8 mouse cellular contexts compared by ENCODE assay signal in genomic region chr12:41486331-41486730, GRCm38 (mm10). TPM values are rescaled to one million over a fixed set of nuclear protein-coding genes. Genes with fewer than 3 reads are reported as not detected.
DNase-seq lines count a peak whose midpoint lies in the region; ATAC-seq and TF ChIP-seq lines count a peak whose summit lies in the region.

Gene Lrrn3, minus strand, starts transcription at chr12:41486431.

- 100% methylated on average over 1 of the region's 1 CpGs for WGBS in kidney, postnatal 0 days
- WGBS in bone marrow, adult 2 months: 88% methylated on average over 1 of the region's 1 CpGs
- WGBS in hindbrain, embryonic 16.5 days: 95% methylated on average over 1 of the region's 1 CpGs
- 96% methylated on average over 1 of the region's 1 CpGs for WGBS in midbrain, embryonic 11.5 days

- intact Hi-C loops in gastrocnemius, postnatal 14 days (cut with DNase I; ENCODE audit: low total_unique reads): loop anchor here (10.0 kb wide), 1 partner anchor 642 kb away; no protein-coding TSS in a partner anchor

- peak within 1 kb of the TSS; percentile 31 for H3K4me3 ChIP-seq in kidney, postnatal 0 days (replicated peaks; ENCODE audit: low read depth, low read length)
- peak within 1 kb of the TSS; percentile 32 for H3K4me3 ChIP-seq in bone marrow, adult 2 months (replicated peaks; ENCODE audit: control insufficient read depth, low read depth, low read length)
- H3K4me3 ChIP-seq in hindbrain, embryonic 16.5 days (ENCODE audit: low read length): peak within 1 kb of the TSS; percentile 57
- peak within 1 kb of the TSS; percentile 38 for H3K4me3 ChIP-seq in midbrain, embryonic 11.5 days (ENCODE audit: low read depth, low read length)

- H3K27me3 ChIP-seq in kidney, postnatal 0 days (ENCODE audit: insufficient read depth, low read length): no peaks in the 10 kb centered on the region
- no peaks in the 10 kb centered on the region for H3K27me3 ChIP-seq in hindbrain, embryonic 16.5 days (replicated peaks; ENCODE audit: control insufficient read depth, insufficient read depth, low read length)
- H3K27me3 ChIP-seq in midbrain, embryonic 11.5 days (ENCODE audit: control insufficient read depth, insufficient read depth, low read length): no peaks in the 10 kb centered on the region

- no peak within 1 kb of the TSS for H3K27ac ChIP-seq in kidney, postnatal 0 days
- no peak within 1 kb of the TSS for H3K27ac ChIP-seq in bone marrow, adult 2 months (ENCODE audit: control insufficient read depth, insufficient read depth, low read depth, low read length, poor library complexity)
- H3K27ac ChIP-seq in hindbrain, embryonic 16.5 days (ENCODE audit: low read depth, low read length): peak within 1 kb of the TSS; percentile 89
- H3K27ac ChIP-seq in midbrain, embryonic 11.5 days (ENCODE audit: low read depth, low read length): peak within 1 kb of the TSS; percentile 72

- no peak for ATAC-seq in kidney, postnatal 0 days (replicated peaks; ENCODE audit: low FRiP score, low read depth)
- ATAC-seq in hindbrain, embryonic 16.5 days: no peak
- ATAC-seq in midbrain, embryonic 11.5 days (ENCODE audit: low FRiP score): peak; percentile 28; the same call in 1 of the 2 replicates

- TF ChIP-seq CTCF in kidney, postnatal 0 days (IDR thresholded peaks at IDR 0.05; ENCODE audit: low read depth): no peak
- TF ChIP-seq CTCF in bone marrow, adult 2 months (IDR thresholded peaks at IDR 0.05; ENCODE audit: control insufficient read depth, insufficient read depth, low read length): no peak

- no peaks in the 10 kb centered on the region for H3K36me3 ChIP-seq in kidney, postnatal 0 days (ENCODE audit: insufficient read depth, low read length)
- no peaks in the 10 kb centered on the region for H3K36me3 ChIP-seq in hindbrain, embryonic 16.5 days (ENCODE audit: control insufficient read depth, insufficient read depth, low read length)
- no peaks in the 10 kb centered on the region for H3K36me3 ChIP-seq in midbrain, embryonic 11.5 days (ENCODE audit: control insufficient read depth, insufficient read depth, low read length)

- H3K4me2 ChIP-seq in kidney, postnatal 0 days (ENCODE audit: low read length): peak within 1 kb of the TSS; percentile 73
- H3K4me2 ChIP-seq in hindbrain, embryonic 16.5 days (ENCODE audit: low read length): peak within 1 kb of the TSS; percentile 68
- peak within 1 kb of the TSS; percentile 48 for H3K4me2 ChIP-seq in midbrain, embryonic 11.5 days

- H3K9ac ChIP-seq in kidney, postnatal 0 days (ENCODE audit: low read depth, low read length): peak within 1 kb of the TSS; percentile 20; the same call in 1 of the 2 replicates
- peak within 1 kb of the TSS; percentile 77 for H3K9ac ChIP-seq in hindbrain, embryonic 16.5 days (ENCODE audit: low read depth, low read length)
- H3K9ac ChIP-seq in midbrain, embryonic 11.5 days (ENCODE audit: low read length): peak within 1 kb of the TSS; percentile 65

- DNase-seq in kidney, postnatal 0 days (ENCODE audit: low spot score): no peak
- no peak for DNase-seq in kidney, adult 9 months
- DNase-seq in midbrain, embryonic 11.5 days (ENCODE audit: low spot score, missing footprints): peak; percentile 76
- DNase-seq in urinary bladder, postnatal 36 days (ENCODE audit: low spot score in 2 of 2): no peak
- DNase-seq in gastrocnemius, postnatal 14 days: no peak
- no peak for DNase-seq in embryo, embryonic 10.5 days (ENCODE audit: low spot score)

- H3K4me1 ChIP-seq in kidney, postnatal 0 days (replicated peaks; ENCODE audit: insufficient read depth, low read length): no peaks in the 10 kb centered on the region
- no peaks in the 10 kb centered on the region for H3K4me1 ChIP-seq in bone marrow, adult 2 months (ENCODE audit: control insufficient read depth, insufficient read depth, low read length)
- no peaks in the 10 kb centered on the region; the same call in 1 of the 2 replicates for H3K4me1 ChIP-seq in hindbrain, embryonic 16.5 days (ENCODE audit: control insufficient read depth, insufficient read depth, low read depth, low read length)
- peaks cover 2% of the 10 kb centered on the region; the same call in 1 of the 2 replicates for H3K4me1 ChIP-seq in midbrain, embryonic 11.5 days (ENCODE audit: control insufficient read depth, insufficient read depth, low read length)

- H3K9me3 ChIP-seq in kidney, postnatal 0 days (replicated peaks; ENCODE audit: low read length): no peaks in the 10 kb centered on the region
- no peaks in the 10 kb centered on the region for H3K9me3 ChIP-seq in hindbrain, embryonic 16.5 days (ENCODE audit: control insufficient read depth, low read length)
- H3K9me3 ChIP-seq in midbrain, embryonic 11.5 days (ENCODE audit: control insufficient read depth, low read length): no peaks in the 10 kb centered on the region

- TF ChIP-seq POLR2A in bone marrow, adult 2 months (IDR thresholded peaks at IDR 0.05; ENCODE audit: borderline replicate concordance, control insufficient read depth, low read depth, low read length): no peak

RNA-seq across cellular contexts. Expression of gene Lrrn3, which starts in this region (rescaled TPM):
- 2.7 and 2.8 TPM in 2 replicates for polyA plus RNA-seq in kidney, postnatal 0 days (2015; fragmentation: Nextera tagmentation; extraction: Ambion mirVana)
- 1.6 and 1.8 TPM in 2 replicates for polyA plus RNA-seq in bone marrow, adult 2 months (2011; ENCODE audit: insufficient read depth, insufficient read length, low replicate concordance, missing spikeins)
- 101 and 105 TPM in 2 replicates for polyA plus RNA-seq in hindbrain, embryonic 16.5 days (2015; fragmentation: Nextera tagmentation; extraction: Ambion mirVana)
- 30.5 and 33.9 TPM in 2 replicates for polyA plus RNA-seq in midbrain, embryonic 11.5 days (2014; fragmentation: Nextera tagmentation; extraction: Ambion mirVana)
- under 1 TPM; 0.38 to 0.64 TPM for total RNA-seq in gastrocnemius, postnatal 14 days (2021)

Comparison
In these comparisons a context has a peak if more than half of its experiments do, and no peak if none do; other contexts are left out.
1. H3K27ac ChIP-seq: peak in hindbrain, embryonic 16.5 days (single experiment) and midbrain, embryonic 11.5 days (single experiment); none in kidney, postnatal 0 days (single experiment) and bone marrow, adult 2 months (single experiment).
2. H3K9ac ChIP-seq: peak in every context shown above with its lines; median percentile 77 in hindbrain, embryonic 16.5 days; 65 in midbrain, embryonic 11.5 days; 20 in kidney, postnatal 0 days.
3. Peak in every context shown above with its lines, with median percentiles within 50 percentile points of each other: H3K4me2 ChIP-seq and H3K4me3 ChIP-seq.